Mouse (Mus musculus) embryonic facial prominence, embryonic 11.5 days (tissue): ENCODE results near the gene Tent5b. TPM values are rescaled to one million over a fixed set of nuclear protein-coding genes. Genes with fewer than 3 reads are reported as not detected.

Source experiments
- ATAC-seq: fragments of 200-750 bp; cut with Nextera tagmentation; replicated peaks from 2 replicates; pipeline ENCODE4 v1.8.0; 2017; ENCODE audit warnings: low read depth; ENCODE audit not compliant: insufficient number of reproducible peaks, low FRiP score, low TSS enrichment
- DNase-seq: peaks from one replicate; pipeline ENCODE4 v3.0.0-alpha.2; 2015; ENCODE audit warnings: low spot score
- H3K27ac ChIP-seq: fragments of 300-500 bp; sonication (generic); replicated peaks from 2 replicates; pipeline ENCODE4 v1.5.1; 2014; ENCODE audit warnings: mild to moderate bottlenecking, low read depth, low read length, control low read depth
- H3K27me3 ChIP-seq: fragments of 300-500 bp; sonication (generic); 2 replicates; pipeline ENCODE4 v1.6.1; 2014; ENCODE audit warnings: mild to moderate bottlenecking, low read length, moderate library complexity, mixed read lengths; ENCODE audit not compliant: control insufficient read depth, insufficient read depth
- H3K36me3 ChIP-seq: fragments of 300-500 bp; sonication (generic); replicated peaks from 2 replicates; pipeline ENCODE4 v1.6.1; 2014; ENCODE audit warnings: low read depth, mild to moderate bottlenecking, low read length, moderate library complexity, mixed read lengths; ENCODE audit not compliant: control insufficient read depth, insufficient read depth
- H3K4me1 ChIP-seq: fragments of 300-500 bp; sonication (generic); 2 replicates; pipeline ENCODE4 v1.6.1; 2014; ENCODE audit warnings: low read length, mixed read lengths; ENCODE audit not compliant: control insufficient read depth, insufficient read depth
- H3K4me2 ChIP-seq: fragments of 300-500 bp; sonication (generic); 2 replicates; pipeline ENCODE4 v1.6.1; 2014; ENCODE audit warnings: low read depth, mild to moderate bottlenecking, control low read depth, low read length, moderate library complexity
- H3K4me3 ChIP-seq: fragments of 300-500 bp; sonication (generic); 2 replicates; pipeline ENCODE4 v1.5.1; 2014; ENCODE audit warnings: low read depth, low read length, control low read depth
- H3K9ac ChIP-seq: fragments of 300-500 bp; sonication (generic); replicated peaks from 2 replicates; pipeline ENCODE4 v1.6.1; 2014; ENCODE audit warnings: mild to moderate bottlenecking, control low read depth, low read length
- H3K9me3 ChIP-seq: fragments of 300-500 bp; sonication (generic); replicated peaks from 2 replicates; pipeline ENCODE4 v1.6.1; 2016; ENCODE audit warnings: mild to moderate bottlenecking, low read length, inconsistent platforms, mixed read lengths; ENCODE audit not compliant: control insufficient read depth
- WGBS: fragments of 180-500 bp; shearing (Covaris S2); extraction: QIAGEN DNeasy Blood & Tissue Kit; methylation state at CpG from one replicate; pipeline ENCODE4 v1.1.7; 2014; 5-methylcytosine and 5-hydroxymethylcytosine counted together
- polyA plus RNA-seq: library from polyadenylated mRNA; unstranded; fragments of >200 nt; fragmentation: Nextera tagmentation; extraction: Ambion mirVana; gene quantifications from 2 replicates; pipeline ENCODE4 v1.2.1, GENCODE M21; 2014

Tent5b gene
- polyA plus RNA-seq, 1 experiment from 2014 or later = 0.93 TPM

DNA sequence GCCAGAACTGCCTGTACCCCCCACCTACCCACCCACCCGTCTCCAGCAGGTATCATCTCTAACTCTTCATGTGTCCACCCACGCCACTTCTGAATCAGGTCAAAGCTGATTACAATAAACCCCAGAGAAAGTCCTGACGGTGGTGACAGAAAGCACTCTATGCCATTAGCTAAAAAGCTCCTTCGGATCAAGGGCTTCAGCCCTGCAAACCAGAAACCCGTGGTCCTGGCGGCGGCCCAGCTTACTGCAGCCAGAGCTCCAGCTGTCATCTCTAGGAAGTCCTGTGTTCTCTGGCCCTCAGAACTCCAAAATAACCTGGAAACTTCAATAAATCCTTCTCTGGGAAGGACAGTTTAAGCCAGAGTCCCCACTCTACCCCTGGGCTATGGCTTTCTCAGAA, 15.8 kb downstream of the Tent5b start:
- Histone ChIP-seq H3K4me3 (no peak overlapping the region), H3K9ac (no peak overlapping the region), H3K27ac (no peak overlapping the region), H3K27me3 (peaks cover 46% of the 10 kb centered on the region), H3K4me2 (no peak overlapping the region), H3K36me3 (no peaks in the 10 kb centered on the region), H3K9me3 (no peaks in the 10 kb centered on the region), H3K4me1 (peaks cover 5% of the 10 kb centered on the region)
- ATAC-seq (no peak), DNase-seq (no peak)
- 27% methylated on average over 7 of the region's 7 CpGs for WGBS

DNA sequence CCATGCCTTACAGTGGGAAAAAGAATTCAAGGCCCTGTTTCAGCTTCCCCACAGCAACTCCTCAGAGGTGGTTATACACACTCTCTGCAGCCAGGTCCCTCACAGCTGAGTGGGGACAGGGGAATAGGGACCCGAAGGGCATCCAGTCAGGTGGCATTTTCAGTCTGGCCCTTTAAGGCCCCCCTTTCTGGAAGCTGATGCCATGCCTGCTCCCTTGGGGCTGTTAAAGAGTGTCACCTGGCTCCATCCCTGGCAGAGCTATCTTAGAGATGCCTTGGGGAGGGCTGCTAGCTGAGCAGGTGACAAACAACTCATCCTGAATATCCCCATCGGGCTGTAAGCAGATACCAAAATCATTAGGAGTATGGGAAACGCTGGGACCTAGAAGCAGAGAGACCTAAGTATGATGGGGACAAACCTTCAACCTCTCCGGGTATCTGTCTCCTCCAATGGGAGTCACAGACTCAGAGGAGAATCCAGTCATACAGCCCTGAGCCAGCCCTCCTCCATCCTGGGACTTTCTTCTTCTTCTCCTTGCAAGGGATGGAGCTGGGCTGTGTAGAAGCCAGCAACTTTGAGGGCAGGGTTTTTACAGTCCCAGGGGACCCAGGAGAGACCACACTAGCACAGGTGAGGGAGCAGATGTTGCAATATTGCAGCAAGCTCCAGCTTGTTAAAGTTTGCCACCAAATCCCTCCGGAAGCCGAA, 17.0 kb downstream of the Tent5b start:
- peak overlapping the region; percentile 46; the same call in 1 of the 2 replicates for H3K4me3 ChIP-seq
- peaks cover 46% of the 10 kb centered on the region for H3K27me3 ChIP-seq
- H3K4me2 ChIP-seq = no peak overlapping the region; the same call in 1 of the 2 replicates
- no peak overlapping the region for H3K27ac ChIP-seq
- no peak overlapping the region for H3K9ac ChIP-seq
- no peaks in the 10 kb centered on the region for H3K36me3 ChIP-seq
- H3K9me3 ChIP-seq = no peaks in the 10 kb centered on the region
- WGBS = 20% methylated on average over 6 of the region's 6 CpGs
- peaks cover 5% of the 10 kb centered on the region for H3K4me1 ChIP-seq
- ATAC-seq (no peak), DNase-seq (no peak)

DNA sequence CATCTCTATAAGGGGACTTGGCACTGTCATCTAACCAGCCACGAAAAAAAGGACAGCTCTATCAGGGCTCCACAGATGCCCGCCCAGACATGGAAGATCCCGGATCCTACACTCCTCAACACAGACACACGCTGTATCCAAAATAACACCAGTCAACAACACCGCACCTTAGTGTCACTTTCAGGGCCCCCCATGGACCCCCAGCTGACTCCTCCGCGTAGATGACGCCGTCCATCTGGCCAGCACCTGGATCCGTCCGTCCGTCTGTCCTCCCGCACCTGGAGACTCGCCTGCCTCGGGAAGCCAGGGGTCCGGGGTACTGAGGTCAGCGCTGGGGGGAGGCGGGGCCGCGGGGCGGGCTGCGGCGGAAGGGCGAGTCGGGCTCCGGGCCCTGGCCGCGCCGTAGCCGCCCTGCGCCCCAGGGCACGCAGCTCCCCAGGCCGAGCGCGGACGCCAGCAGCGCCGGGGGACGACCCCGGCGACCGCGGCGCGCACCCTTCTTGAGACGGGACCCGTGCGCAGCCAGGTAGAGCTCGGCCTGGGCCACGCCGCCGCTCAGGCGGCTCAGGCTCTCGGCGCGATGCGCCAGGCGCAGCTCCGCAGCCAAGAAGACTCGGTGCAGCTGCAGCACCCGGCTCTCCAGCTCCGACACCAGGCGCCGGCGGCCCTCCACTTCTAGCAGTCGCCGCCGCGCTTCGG, 17.7 kb downstream of the Tent5b start:
- Histone ChIP-seq H3K9me3 (no peaks in the 10 kb centered on the region), H3K9ac (peak overlapping the region; percentile 62), H3K27ac (no peak overlapping the region), H3K36me3 (no peaks in the 10 kb centered on the region), H3K4me1 (peaks cover 5% of the 10 kb centered on the region), H3K4me2 (peak overlapping the region; percentile 92), H3K27me3 (peaks cover 46% of the 10 kb centered on the region), H3K4me3 (peak overlapping the region; percentile 46)
- WGBS = under 1% methylated on average over 64 of the region's 70 CpGs
- DNase-seq (peak; percentile 43), ATAC-seq (peak; percentile 8; the same call in 1 of the 2 replicates)

DNA sequence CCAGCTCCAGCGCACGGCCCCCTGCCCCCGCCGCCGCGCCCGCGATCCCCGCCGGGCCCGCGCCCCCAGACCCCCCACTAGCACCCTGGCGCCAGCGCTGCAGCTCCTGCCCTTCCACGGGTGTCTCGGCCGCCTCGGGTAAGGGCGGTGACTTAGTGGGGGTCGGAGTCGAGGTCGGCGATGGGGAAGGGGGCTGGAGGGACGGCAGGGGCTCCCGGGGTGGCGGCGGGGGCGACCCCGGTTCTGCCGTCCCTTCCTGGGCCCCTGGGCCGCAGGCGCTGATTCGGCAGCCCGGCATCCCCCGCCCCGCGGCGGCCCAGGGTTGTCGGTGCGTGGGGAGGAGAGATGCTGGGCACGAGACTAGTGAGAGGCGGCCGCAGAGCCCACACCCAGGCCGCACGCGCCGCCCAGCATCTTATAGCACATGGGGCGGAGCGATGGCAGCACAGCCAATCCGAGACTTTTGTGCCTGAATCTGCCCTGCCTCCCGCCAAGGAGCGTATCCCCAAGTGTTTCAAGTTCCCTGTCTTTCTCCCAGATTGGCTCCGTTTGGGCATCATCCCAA, 18.3 kb downstream of the Tent5b start, which contains the start of gene Trnp1:
Gene Trnp1, minus strand, starts transcription at position 391 of the 565 bp plus-strand sequence.
- under 1% methylated on average over 42 of the region's 53 CpGs for WGBS
- Histone ChIP-seq H3K4me3 (peak within 1 kb of the TSS; percentile 46), H3K27me3 (peaks cover 46% of the 10 kb centered on the region), H3K9me3 (no peaks in the 10 kb centered on the region), H3K4me1 (peaks cover 5% of the 10 kb centered on the region), H3K9ac (peak within 1 kb of the TSS; percentile 62), H3K27ac (no peak within 1 kb of the TSS), H3K4me2 (peak within 1 kb of the TSS; percentile 92), H3K36me3 (no peaks in the 10 kb centered on the region)
- DNase-seq = peak; percentile 90
- ATAC-seq = peak; percentile 80

DNA sequence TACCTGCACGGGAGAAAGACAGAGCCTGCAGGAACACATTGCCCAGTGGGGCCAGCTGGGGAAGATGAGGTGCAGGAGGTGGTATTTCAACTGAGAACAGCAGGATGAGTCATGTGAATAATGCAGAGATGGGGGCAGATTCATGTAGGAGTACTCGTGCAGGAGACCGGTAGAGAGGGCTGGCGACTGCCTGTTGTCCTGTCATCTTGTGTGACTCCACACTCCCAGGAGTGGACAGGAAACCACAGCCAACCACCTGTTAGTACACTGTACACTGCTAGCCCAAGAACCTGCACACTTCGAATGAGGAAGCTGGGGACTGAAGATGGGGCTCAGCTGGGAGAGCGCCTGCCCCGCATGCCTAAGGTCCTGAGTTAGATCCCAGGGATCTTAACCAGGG, 21.6 kb downstream of the Tent5b start:
- Histone ChIP-seq H3K4me1 (peaks cover 5% of the 10 kb centered on the region), H3K36me3 (no peaks in the 10 kb centered on the region), H3K9me3 (no peaks in the 10 kb centered on the region), H3K9ac (no peak overlapping the region), H3K27me3 (peaks cover 36% of the 10 kb centered on the region), H3K4me2 (no peak overlapping the region), H3K4me3 (no peak overlapping the region), H3K27ac (no peak overlapping the region)
- ATAC-seq (no peak), DNase-seq (no peak)
- WGBS = 66% methylated on average over 7 of the region's 7 CpGs

DNA sequence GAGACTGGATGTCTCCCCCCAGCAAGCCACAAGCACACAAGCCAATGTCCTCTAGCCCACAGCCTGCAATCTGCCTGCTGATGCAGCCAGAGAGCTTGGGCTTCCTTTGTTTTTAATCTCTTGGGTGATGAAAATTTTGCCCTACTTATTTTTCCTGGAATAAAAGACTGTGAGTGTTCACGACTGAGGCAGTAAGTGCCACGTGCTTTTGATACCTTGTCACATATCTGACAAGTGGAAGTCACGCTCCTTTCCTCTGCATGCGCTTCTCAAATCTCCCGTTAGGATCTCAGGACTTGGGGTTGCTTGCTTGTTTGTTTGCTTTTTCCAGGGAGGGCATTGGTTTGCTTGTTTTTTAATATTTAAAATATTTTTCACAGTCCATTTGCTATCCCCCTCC, 24.4 kb downstream of the Tent5b start:
- 58% methylated on average over 5 of the region's 5 CpGs for WGBS
- no peak overlapping the region for H3K9ac ChIP-seq
- DNase-seq (no peak), ATAC-seq (no peak)
- H3K4me3 ChIP-seq = no peak overlapping the region
- no peak overlapping the region for H3K4me2 ChIP-seq
- no peak overlapping the region for H3K27ac ChIP-seq
- H3K36me3 ChIP-seq = no peaks in the 10 kb centered on the region
- peaks cover 11% of the 10 kb centered on the region for H3K27me3 ChIP-seq
- H3K4me1 ChIP-seq = no peaks in the 10 kb centered on the region
- no peaks in the 10 kb centered on the region for H3K9me3 ChIP-seq

DNA sequence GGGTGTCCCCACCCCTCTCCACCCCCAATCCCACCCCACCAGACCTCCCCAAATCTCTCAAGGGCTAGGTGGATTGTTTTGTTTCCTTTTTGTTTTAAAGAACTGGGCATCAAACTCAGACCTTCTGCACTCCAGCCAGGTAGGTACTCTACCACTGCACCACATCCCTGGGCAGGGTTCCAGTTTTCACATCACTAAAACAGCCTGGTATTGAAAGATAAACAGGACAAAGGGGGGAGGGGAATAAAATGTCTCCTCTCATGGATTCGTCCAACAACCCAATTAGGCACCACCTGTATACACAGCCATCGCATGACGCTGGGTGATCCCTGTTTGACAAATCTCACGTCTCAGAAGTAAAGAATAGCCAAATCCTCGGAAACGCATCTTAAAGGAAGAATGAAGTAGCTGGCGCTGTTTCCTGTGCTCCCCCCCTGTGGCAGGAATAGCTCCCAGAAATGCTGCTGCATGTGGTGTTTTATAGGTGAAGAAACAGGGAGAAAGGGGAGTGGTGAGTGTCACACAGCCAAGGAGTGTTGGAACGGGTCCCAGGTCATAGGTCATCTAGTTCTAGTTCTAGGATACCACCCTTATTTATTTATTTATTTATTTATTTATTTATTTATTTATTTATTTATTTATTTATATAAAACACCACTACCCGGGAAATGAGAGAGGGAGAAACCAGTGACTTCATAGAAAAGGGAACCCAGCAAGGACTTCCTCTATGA, 25.0 kb downstream of the Tent5b start:
- DNase-seq (no peak), ATAC-seq (no peak)
- no peak overlapping the region for H3K4me3 ChIP-seq
- H3K4me2 ChIP-seq = no peak overlapping the region
- H3K9ac ChIP-seq = no peak overlapping the region
- H3K4me1 ChIP-seq = no peaks in the 10 kb centered on the region
- H3K27me3 ChIP-seq = peaks cover 7% of the 10 kb centered on the region
- H3K36me3 ChIP-seq = no peaks in the 10 kb centered on the region
- H3K9me3 ChIP-seq = no peaks in the 10 kb centered on the region
- H3K27ac ChIP-seq = no peak overlapping the region
- WGBS = 63% methylated on average over 9 of the region's 9 CpGs
